In the genomic region with DNA sequence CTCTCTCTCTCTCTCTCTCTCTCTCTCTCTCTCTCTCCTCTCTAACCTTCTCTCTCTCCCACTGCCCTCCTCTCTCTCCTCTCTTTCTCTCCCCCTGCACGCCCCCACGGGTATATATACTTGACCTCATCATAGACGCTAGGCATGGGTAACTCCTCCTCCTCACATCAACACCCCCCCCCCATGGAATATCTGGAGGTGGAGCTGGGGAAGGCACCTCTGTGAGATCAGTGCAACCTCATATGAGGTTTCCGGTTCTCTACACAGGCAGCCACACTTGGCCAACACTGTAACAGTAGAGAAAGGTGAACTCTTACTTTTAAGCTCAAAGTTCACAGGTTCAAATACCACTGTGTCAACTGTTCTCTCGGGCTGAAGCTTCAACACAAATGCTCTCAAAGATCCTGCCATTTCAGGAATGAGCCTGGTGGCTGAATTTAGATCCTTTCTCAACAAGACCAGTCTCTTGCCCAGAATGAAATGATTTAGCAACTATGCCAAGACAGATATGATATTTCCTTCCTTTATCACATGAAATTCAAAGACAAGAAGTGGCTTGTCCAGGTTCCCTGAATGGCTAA, we compare ENCODE assay signal across 25 mouse cellular contexts.
DNase-seq lines count a peak whose midpoint lies in the region; ATAC-seq lines count a peak whose summit lies in the region.
"Had no signal": no experiment of that assay in that cellular context is flagged by ENCODE, and none has a peak within 500 bp of the region (broad histone marks: within the 10 kb centered on the region; RNA-seq: fewer than 3 reads in every experiment).

No protein-coding gene starts in this region.

- no peak overlapping the region for H3K9ac ChIP-seq in midbrain, embryonic 13.5 days (replicated peaks)
- H3K9ac ChIP-seq: embryonic facial prominence, embryonic 15.5 days; kidney, embryonic 15.5 days; limb, embryonic 13.5 days; liver, embryonic 14.5 days had no signal

- H3K4me3 ChIP-seq in midbrain, embryonic 13.5 days (replicated peaks) = no peak overlapping the region
- H3K4me3 ChIP-seq: embryonic facial prominence, embryonic 15.5 days; hindbrain, embryonic 10.5 days; kidney, embryonic 15.5 days; limb, embryonic 13.5 days; midbrain, embryonic 10.5 days had no signal

- peak; percentile 55 for ATAC-seq in activated CD4-positive, CD25-positive, alpha-beta regulatory T cell, adult 4 months
- ATAC-seq in midbrain, embryonic 13.5 days = no peak
- ATAC-seq: forebrain, embryonic 14.5 days; hindbrain, embryonic 16.5 days; intestine, postnatal 0 days; lung, postnatal 0 days had no signal

- WGBS in midbrain, embryonic 13.5 days = 92% methylated on average over 5 of the region's 5 CpGs

- peak; percentile 35 for DNase-seq in heart, adult 11 months
- no peak for DNase-seq in heart, postnatal 4 days
- peak; percentile 70 for DNase-seq in CD4-positive helper T cell, adult 2 months (ENCODE audit: low read depth, low spot score)
- peak; percentile 14 to 24 for DNase-seq in natural killer cell, adult 2 months (ENCODE audit: low spot score in 2 of 2)
- DNase-seq in Muller cell, postnatal 12 days (ENCODE audit: inconsistent ontology term) = no peak
- no peak for DNase-seq in embryo, embryonic 9.5 days (ENCODE audit: extremely low spot score)
- DNase-seq: adrenal gland, postnatal 36 days; cerebellum, adult 11-12 months; cerebellum, postnatal 25 days; embryo, embryonic 11 days; gastrocnemius, postnatal 10 days; kidney, postnatal 4 days had no signal

- no peaks in the 10 kb centered on the region for H3K27me3 ChIP-seq in midbrain, embryonic 13.5 days
- H3K27me3 ChIP-seq: embryonic facial prominence, embryonic 15.5 days; kidney, embryonic 15.5 days; limb, embryonic 13.5 days had no signal

- H3K4me2 ChIP-seq in midbrain, embryonic 13.5 days (replicated peaks) = no peak overlapping the region
- H3K4me2 ChIP-seq: embryonic facial prominence, embryonic 15.5 days; heart, embryonic 11.5 days; kidney, embryonic 15.5 days; limb, embryonic 13.5 days had no signal

- H3K36me3 ChIP-seq in midbrain, embryonic 13.5 days = no peaks in the 10 kb centered on the region
- H3K36me3 ChIP-seq: embryonic facial prominence, embryonic 15.5 days; hindbrain, embryonic 10.5 days; kidney, embryonic 15.5 days; limb, embryonic 13.5 days; midbrain, embryonic 10.5 days had no signal

- H3K27ac ChIP-seq in midbrain, embryonic 13.5 days = no peak overlapping the region
- H3K27ac ChIP-seq: embryonic facial prominence, embryonic 15.5 days; hindbrain, embryonic 10.5 days; kidney, embryonic 15.5 days; limb, embryonic 13.5 days; liver, embryonic 14.5 days; midbrain, embryonic 10.5 days had no signal

- no peaks in the 10 kb centered on the region for H3K9me3 ChIP-seq in midbrain, embryonic 13.5 days
- H3K9me3 ChIP-seq: embryonic facial prominence, embryonic 15.5 days; hindbrain, embryonic 10.5 days; kidney, embryonic 15.5 days; limb, embryonic 13.5 days; midbrain, embryonic 10.5 days had no signal

- no peaks in the 10 kb centered on the region for H3K4me1 ChIP-seq in midbrain, embryonic 13.5 days (replicated peaks)

Comparison
In these comparisons a context has a peak if more than half of its experiments do, and no peak if none do; other contexts are left out.
1. DNase-seq: peak in heart, adult 11 months (single experiment), CD4-positive helper T cell, adult 2 months (single experiment) and natural killer cell, adult 2 months (2 of 2); none in heart, postnatal 4 days (single experiment), Muller cell, postnatal 12 days (single experiment) and embryo, embryonic 9.5 days (single experiment).